Mouse (Mus musculus): Measurements from ENCODE around the gene St8sia1. TPM values are rescaled to one million over a fixed set of nuclear protein-coding genes. Genes with fewer than 3 reads are reported as not detected.
A peak's percentile ranks its signal among the peaks of the same experiment; 100 is the strongest.

Gene St8sia1
- polyA plus RNA-seq, 1 experiment from 2014 or later: 0.09 TPM

DNA sequence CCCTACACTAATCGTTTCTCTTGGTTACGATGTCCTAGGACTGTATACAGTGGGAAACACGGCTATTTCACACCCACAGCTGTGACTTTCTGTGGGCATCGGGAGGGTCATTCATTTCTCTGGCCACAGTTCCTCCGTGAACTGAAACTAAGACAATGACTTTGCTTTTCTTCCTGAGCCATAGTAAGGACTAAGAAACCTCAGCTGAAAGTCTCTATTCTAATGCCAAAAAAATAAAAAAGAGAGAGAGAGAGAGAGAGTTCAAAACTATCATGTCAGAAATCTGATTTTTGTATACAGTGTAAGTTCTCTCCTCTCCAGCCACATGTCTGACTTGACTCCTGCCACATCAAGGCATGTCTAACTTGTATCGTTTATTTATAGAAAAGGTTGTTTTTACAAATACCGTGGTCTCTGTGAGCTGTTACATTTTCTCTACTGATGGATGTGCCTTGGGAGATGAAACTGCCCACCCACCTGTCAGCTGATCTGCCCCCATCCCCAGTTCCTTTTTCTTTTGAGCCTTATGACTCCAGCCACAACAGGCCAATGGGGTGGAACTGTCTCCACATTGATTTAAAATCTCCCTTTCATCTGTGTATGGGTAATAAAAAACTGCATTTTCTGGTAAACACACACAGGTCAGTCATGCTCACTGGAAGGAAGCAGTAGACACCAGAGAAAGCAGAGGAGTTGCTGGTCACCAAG is 94.4 kb downstream of the St8sia1 start:
- ATAC-seq (ENCODE audit: low read depth) (no peak), DNase-seq (no peak)
- H3K9me3 ChIP-seq (replicated peaks): no peaks in the 10 kb centered on the region
- H3K9ac ChIP-seq: no peak overlapping the region
- H3K36me3 ChIP-seq: no peaks in the 10 kb centered on the region
- no peak overlapping the region for H3K4me2 ChIP-seq
- H3K27ac ChIP-seq: no peak overlapping the region
- H3K4me1 ChIP-seq (replicated peaks): peaks cover 22% of the 10 kb centered on the region
- H3K27me3 ChIP-seq: no peaks in the 10 kb centered on the region
- H3K4me3 ChIP-seq (replicated peaks): no peak overlapping the region
- WGBS (ENCODE audit: insufficient replicate concordance): 55% methylated on average over 7 of the region's 7 CpGs

DNA sequence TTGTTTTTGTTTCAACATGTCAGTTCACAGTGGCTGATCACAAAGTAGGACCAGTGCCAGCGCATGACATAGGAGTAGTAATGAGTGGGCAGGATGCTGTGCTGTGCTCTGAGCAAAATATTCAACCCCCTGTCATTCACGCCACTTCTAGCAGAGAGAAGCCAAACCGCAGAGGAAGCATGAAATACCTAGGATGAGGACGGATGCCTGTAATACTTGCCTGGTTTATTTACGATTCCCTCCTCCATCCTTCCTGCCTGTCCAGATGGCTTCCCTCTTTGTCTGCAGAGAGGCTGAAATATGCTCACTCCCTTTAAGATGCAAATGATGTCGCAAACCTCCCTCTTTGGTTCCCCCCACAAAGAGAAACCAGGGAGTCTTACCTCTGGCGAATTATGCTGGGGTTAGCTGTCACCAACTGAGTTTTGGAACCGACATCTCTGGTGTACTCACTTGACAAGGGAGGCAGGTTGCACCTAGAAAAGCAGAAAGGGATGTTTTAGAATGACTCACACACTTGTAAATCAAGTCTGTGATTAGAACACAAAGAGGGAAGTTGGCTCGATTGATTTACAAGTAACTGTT is 96.7 kb downstream of the St8sia1 start:
- Histone ChIP-seq H3K36me3 (no peaks in the 10 kb centered on the region), H3K27ac (no peak overlapping the region), H3K4me3 (replicated peaks) (no peak overlapping the region), H3K4me2 (no peak overlapping the region), H3K9ac (no peak overlapping the region), H3K9me3 (replicated peaks) (no peaks in the 10 kb centered on the region), H3K4me1 (replicated peaks) (peaks cover 18% of the 10 kb centered on the region), H3K27me3 (no peaks in the 10 kb centered on the region)
- ATAC-seq (ENCODE audit: low read depth) (no peak), DNase-seq (no peak)
- WGBS (ENCODE audit: insufficient replicate concordance): 19% methylated on average over 9 of the region's 9 CpGs

DNA sequence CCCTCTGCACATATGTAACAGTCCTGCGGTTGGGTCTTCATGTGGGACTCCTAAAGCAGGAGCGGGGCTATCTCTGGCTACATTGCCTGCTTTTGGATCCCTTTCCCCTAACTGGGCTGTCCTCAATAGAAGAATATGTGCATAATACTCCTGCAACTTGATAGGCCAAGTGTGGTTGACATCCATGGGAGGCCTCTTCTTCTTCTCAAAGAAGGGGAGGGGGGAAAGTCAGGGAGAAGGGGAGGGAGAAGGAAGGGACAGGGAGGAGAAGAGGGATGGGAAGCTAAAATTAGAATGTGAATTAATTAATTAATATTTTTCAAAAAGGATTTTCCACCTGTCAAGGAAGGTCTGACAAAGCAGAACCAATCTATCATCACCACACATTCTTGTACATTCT is 97.2 kb downstream of the St8sia1 start:
- no peaks in the 10 kb centered on the region for H3K36me3 ChIP-seq
- H3K27ac ChIP-seq: no peak overlapping the region
- no peaks in the 10 kb centered on the region for H3K9me3 ChIP-seq (replicated peaks)
- DNase-seq (no peak), ATAC-seq (ENCODE audit: low read depth) (no peak)
- H3K4me1 ChIP-seq (replicated peaks): peaks cover 18% of the 10 kb centered on the region
- H3K9ac ChIP-seq: no peak overlapping the region
- H3K4me2 ChIP-seq: no peak overlapping the region
- no peaks in the 10 kb centered on the region for H3K27me3 ChIP-seq
- WGBS (ENCODE audit: insufficient replicate concordance): 84% methylated on average over 2 of the region's 2 CpGs
- H3K4me3 ChIP-seq (replicated peaks): no peak overlapping the region

DNA sequence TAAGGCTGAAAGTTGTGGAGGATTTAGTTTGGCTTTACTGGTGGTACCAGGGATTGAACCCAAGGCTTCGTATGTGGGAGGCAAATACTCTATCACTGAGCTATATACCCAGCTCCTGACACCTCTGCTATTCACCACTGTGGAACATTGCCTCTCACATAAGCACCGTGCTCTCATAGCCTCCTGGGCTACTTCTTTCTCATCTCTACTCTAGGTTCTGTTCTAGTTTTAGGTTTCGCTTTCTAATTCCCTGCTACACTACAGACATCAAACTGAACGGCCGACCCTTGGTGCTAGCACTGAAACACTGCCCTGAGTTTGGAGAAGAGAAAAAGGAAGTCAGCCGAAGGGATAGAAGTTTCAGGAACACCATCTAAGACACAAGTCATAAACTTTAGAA is 99.1 kb downstream of the St8sia1 start:
- Histone ChIP-seq H3K9me3 (replicated peaks) (no peaks in the 10 kb centered on the region), H3K36me3 (no peaks in the 10 kb centered on the region), H3K27ac (no peak overlapping the region), H3K4me2 (no peak overlapping the region), H3K9ac (no peak overlapping the region), H3K27me3 (no peaks in the 10 kb centered on the region), H3K4me1 (replicated peaks) (peaks cover 18% of the 10 kb centered on the region), H3K4me3 (replicated peaks) (no peak overlapping the region)
- DNase-seq: no peak
- 62% methylated on average over 6 of the region's 6 CpGs for WGBS (ENCODE audit: insufficient replicate concordance)
- ATAC-seq (ENCODE audit: low read depth): no peak

DNA sequence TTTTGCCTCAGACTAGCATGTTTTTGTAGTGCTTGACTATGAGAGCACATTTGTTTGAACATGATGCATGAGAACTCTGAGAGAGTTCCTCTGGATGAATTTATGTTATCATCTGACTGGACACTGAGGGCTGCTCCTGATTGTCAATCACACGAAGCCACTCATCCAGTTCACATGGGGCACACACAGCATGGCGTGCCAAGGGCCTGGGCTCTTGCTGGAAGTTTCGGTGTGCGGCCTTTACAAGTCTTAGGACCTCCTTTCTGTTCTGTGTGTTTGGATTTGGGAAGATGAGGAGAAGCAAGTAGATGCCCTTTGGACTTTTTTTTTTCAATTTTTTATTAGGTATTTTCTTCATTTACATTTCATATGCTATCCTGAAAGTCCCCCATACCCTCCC is 100.4 kb downstream of the St8sia1 start:
- no peak overlapping the region for H3K4me3 ChIP-seq (replicated peaks)
- no peak overlapping the region for H3K9ac ChIP-seq
- no peak overlapping the region for H3K27ac ChIP-seq
- peaks cover 18% of the 10 kb centered on the region for H3K4me1 ChIP-seq (replicated peaks)
- no peak overlapping the region for H3K4me2 ChIP-seq
- no peak for DNase-seq
- no peaks in the 10 kb centered on the region for H3K36me3 ChIP-seq
- ATAC-seq (ENCODE audit: low read depth): no peak
- H3K9me3 ChIP-seq (replicated peaks): no peaks in the 10 kb centered on the region
- WGBS (ENCODE audit: insufficient replicate concordance): 76% methylated on average over 4 of the region's 4 CpGs
- no peaks in the 10 kb centered on the region for H3K27me3 ChIP-seq

DNA sequence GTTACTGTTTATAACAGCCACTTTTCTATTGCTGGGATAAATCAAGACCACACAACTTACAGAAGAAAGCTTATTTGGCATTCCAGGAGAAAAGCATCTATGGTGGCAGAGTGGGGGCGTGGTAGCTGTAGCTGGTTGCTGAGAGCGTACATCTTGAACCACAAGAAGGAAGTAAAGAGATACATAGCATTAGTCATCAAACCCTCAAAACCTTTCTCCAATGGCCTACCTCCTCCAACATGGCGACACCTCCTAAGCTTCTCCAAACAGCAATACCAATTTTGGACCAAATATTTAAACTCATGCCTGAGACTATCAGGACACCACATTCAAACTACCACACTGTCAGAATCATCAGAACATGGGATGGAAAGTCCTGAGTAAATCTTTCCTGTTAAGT is 102.0 kb downstream of the St8sia1 start:
- Histone ChIP-seq H3K4me2 (no peak overlapping the region), H3K9me3 (replicated peaks) (no peaks in the 10 kb centered on the region), H3K4me3 (replicated peaks) (no peak overlapping the region), H3K36me3 (no peaks in the 10 kb centered on the region), H3K4me1 (replicated peaks) (peaks cover 13% of the 10 kb centered on the region), H3K27me3 (no peaks in the 10 kb centered on the region), H3K9ac (no peak overlapping the region), H3K27ac (no peak overlapping the region)
- ATAC-seq (ENCODE audit: low read depth): no peak
- 47% methylated on average over 3 of the region's 3 CpGs for WGBS (ENCODE audit: insufficient replicate concordance)
- no peak for DNase-seq

DNA sequence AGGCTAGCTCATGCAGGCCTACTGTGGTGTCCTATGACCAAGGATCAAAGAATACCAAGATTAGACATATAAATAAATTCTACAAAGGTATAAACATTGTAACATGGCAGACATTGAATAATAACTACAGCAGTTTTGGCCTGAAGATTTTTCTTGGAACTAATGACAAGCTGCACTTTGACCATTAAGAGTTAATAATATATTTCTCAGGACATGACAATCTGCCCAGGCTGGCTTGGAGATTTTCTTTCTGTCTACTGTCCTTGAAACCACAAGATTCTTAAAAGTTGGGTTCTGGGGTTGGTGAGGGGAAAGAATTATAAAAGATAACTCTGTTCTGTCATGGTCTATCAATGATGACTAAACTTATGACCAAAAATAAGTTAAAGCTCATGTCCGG is 103.9 kb downstream of the St8sia1 start:
- no peak overlapping the region for H3K9ac ChIP-seq
- H3K9me3 ChIP-seq (replicated peaks): no peaks in the 10 kb centered on the region
- 82% methylated on average over 1 of the region's 1 CpGs for WGBS (ENCODE audit: insufficient replicate concordance)
- no peaks in the 10 kb centered on the region for H3K27me3 ChIP-seq
- H3K4me3 ChIP-seq (replicated peaks): no peak overlapping the region
- no peak for ATAC-seq (ENCODE audit: low read depth)
- no peaks in the 10 kb centered on the region for H3K36me3 ChIP-seq
- H3K27ac ChIP-seq: no peak overlapping the region
- no peak for DNase-seq
- H3K4me1 ChIP-seq (replicated peaks): no peaks in the 10 kb centered on the region
- H3K4me2 ChIP-seq: no peak overlapping the region

DNA sequence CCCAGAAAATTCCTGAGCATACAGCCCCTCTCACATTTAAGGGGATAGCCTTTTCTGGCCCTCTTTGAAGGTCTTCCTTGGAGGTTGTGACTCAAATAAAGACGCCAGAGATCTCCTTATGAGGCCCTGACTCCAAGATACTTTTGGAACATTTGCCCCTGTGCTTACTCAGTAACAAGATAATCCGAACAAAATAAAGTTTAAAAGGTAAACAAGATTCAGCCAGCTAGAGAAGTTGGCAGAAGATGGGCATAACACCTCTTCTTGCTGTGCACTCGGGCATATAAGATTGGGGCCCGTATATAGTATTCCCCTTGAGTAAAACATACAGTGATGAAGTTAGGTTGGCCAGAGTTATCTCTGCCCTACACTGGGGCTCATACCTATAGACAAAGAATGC is 104.3 kb downstream of the St8sia1 start:
- WGBS (ENCODE audit: insufficient replicate concordance): 67% methylated on average over 4 of the region's 4 CpGs

DNA sequence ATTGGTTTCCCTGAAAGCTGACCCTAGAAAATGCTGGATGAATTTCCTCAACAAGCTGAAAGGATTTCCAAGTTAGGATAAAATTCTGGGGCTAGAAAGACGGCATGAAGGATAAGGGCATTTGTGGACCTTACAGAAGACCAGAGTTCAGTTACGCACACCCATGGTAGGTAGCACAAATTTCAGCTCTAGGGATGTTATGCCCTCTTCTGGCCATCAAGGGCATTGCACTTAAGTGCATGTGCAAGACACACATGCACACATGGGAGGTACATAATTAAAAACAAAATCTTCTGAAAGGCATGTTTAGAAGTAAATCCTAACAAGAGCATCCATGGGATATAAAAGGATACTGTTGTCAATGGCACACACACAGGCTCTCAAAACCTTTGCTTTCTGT is 105.3 kb downstream of the St8sia1 start:
- DNase-seq (no peak), ATAC-seq (ENCODE audit: low read depth) (no peak)
- Histone ChIP-seq H3K27me3 (no peaks in the 10 kb centered on the region), H3K9me3 (replicated peaks) (no peaks in the 10 kb centered on the region), H3K27ac (no peak overlapping the region), H3K36me3 (no peaks in the 10 kb centered on the region), H3K4me3 (replicated peaks) (no peak overlapping the region), H3K4me2 (no peak overlapping the region), H3K9ac (no peak overlapping the region), H3K4me1 (replicated peaks) (no peaks in the 10 kb centered on the region)
- 59% methylated on average over 2 of the region's 2 CpGs for WGBS (ENCODE audit: insufficient replicate concordance)

More for the DNA sequence above, 104.3 kb downstream of the St8sia1 start:
- Histone ChIP-seq H3K27me3 (no peaks in the 10 kb centered on the region), H3K4me1 (replicated peaks) (no peaks in the 10 kb centered on the region), H3K27ac (no peak overlapping the region), H3K4me2 (no peak overlapping the region), H3K36me3 (no peaks in the 10 kb centered on the region), H3K9ac (no peak overlapping the region), H3K4me3 (replicated peaks) (no peak overlapping the region), H3K9me3 (replicated peaks) (no peaks in the 10 kb centered on the region)
- ATAC-seq (ENCODE audit: low read depth) (no peak), DNase-seq (no peak)

DNA sequence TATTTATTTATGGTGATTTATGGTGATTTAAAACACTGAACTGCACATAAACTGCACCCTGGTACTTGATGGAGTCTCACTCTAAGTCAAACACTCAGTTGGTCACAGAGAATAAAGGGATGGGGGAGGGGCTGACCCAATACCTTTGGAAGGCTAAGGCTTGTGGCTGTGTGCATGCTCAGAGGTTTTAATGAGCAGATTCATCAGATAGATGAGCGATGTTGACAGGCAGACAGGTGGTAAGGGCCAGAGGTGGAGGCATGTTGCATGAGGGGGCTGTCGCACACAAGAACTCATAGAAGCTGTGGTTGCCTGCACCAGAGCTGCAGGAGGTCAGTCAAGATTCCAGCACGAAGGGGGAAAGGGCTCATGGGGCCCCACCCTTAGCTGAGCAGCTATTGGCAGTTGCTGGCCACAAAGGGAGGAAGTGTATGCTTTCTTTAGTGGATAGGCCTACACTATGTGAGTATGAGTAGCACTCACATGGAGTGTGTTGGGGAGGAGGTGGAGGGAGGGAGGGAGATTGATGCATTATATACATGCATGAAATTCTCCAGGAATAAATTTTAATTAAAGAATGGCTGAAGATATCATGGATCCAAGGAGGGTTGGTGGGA is 107.9 kb downstream of the St8sia1 start:
- no peaks in the 10 kb centered on the region for H3K9me3 ChIP-seq (replicated peaks)
- no peak for DNase-seq
- no peaks in the 10 kb centered on the region for H3K27me3 ChIP-seq
- no peak overlapping the region for H3K4me2 ChIP-seq
- H3K4me3 ChIP-seq (replicated peaks): no peak overlapping the region
- 35% methylated on average over 3 of the region's 3 CpGs for whole genome bisulfite sequencing (ENCODE audit: insufficient replicate concordance)
- no peaks in the 10 kb centered on the region for H3K4me1 ChIP-seq (replicated peaks)
- ATAC-seq (ENCODE audit: low read depth): peak; percentile 31; the same call in 1 of the 2 replicates
- no peak overlapping the region for H3K9ac ChIP-seq
- no peaks in the 10 kb centered on the region for H3K36me3 ChIP-seq
- H3K27ac ChIP-seq: no peak overlapping the region

DNA sequence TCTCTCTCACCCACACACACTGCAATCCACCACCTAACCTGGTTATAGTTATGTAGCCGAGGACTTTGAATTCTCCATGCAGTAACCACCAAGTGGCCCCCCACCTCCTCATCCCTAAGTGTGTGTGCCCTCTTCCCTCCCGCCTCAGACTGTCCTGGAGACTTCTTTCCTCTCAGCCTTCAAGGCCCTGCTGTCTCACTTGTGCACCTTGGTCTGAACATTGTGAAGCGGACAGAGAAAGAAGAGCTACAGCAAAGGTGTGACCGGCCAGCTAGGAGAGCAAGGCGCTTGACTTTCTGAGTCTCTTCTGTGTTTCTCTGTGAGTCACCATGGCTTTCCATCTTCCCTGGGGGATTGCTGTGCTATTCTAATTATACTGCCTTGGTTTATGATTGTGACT is 108.5 kb downstream of the St8sia1 start:
- WGBS (ENCODE audit: insufficient replicate concordance): 73% methylated on average over 5 of the region's 5 CpGs
- DNase-seq (no peak), ATAC-seq (ENCODE audit: low read depth) (no peak)
- Histone ChIP-seq H3K36me3 (no peaks in the 10 kb centered on the region), H3K4me3 (replicated peaks) (no peak overlapping the region), H3K4me2 (no peak overlapping the region), H3K27me3 (no peaks in the 10 kb centered on the region), H3K4me1 (replicated peaks) (no peaks in the 10 kb centered on the region), H3K9me3 (replicated peaks) (no peaks in the 10 kb centered on the region), H3K27ac (no peak overlapping the region), H3K9ac (no peak overlapping the region)

Data from liver, embryonic 13.5 days (tissue).